Mouse (Mus musculus): ENCODE data around the gene Mettl16.

GRCm38 (mm10) chr11:74721141-74721540 is 49.5 kb upstream of the Mettl16 start:
- TF ChIP-seq CTCF (IDR thresholded peaks at IDR 0.05; ENCODE audit: low read depth) (no peak), EP300 (optimal IDR thresholded peaks at IDR 0.05) (no peak)

All from stomach, postnatal 0 days (tissue).